Mouse (Mus musculus): ENCODE measurements at regions not wholly inside any gene's neighbourhood (a gene's known extent, or its start where the extent isn't known, plus 50 kb on each side); places are given as distances from the start of the nearest gene placed in this dataset.

GRCm38 (mm10) chr17:4186802-4187201, 490.7 kb upstream of the Nox3 start:
- TF ChIP-seq POLR2A (IDR thresholded peaks at IDR 0.05; ENCODE audit: insufficient read length, low read depth) (no peak), MAX (IDR thresholded peaks at IDR 0.05; ENCODE audit: low read depth) (no peak), MYOG (IDR thresholded peaks at IDR 0.05; ENCODE audit: control insufficient read depth in 1 of 3, insufficient read depth in 1 of 3, insufficient read length in 2 of 3, low read depth in 2 of 3) (no peak)
